Mouse (Mus musculus): Measurements from ENCODE around the gene Cilp2. TPM values are rescaled to one million over a fixed set of nuclear protein-coding genes. Genes with fewer than 3 reads are reported as not detected.

The Cilp2 gene
- total RNA-seq, 2 experiments from 2014 or later, result 1.2 to 1.3 TPM

DNA sequence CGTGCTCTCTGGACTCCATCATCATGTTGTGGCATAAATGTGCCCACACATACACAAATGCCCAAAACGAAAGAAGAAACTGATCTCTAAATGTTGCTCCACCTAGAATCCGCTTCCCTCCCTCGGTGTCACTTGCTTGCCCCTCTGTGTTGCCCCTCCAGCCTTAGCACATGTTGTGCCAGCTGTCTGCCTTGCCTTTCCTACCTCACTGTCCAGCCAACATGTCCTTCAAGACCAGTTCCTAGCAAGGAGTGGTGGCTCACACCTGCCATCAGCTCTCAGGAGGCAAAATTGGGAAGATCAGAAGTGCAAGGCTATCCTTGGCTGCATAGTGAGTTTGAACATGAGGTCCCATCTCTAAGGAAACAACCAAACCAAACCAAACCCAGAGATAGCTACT is 10.1 kb downstream of the Cilp2 start:
- no peak for DNase-seq
- intact Hi-C loops (cut with DNase I), result no loop called here

- intact Hi-C loops (cut with DNase I), result no loop called here
- DNase-seq, result no peak
Measured at GRCm38 (mm10) chr8:69876967-69877366, 10.5 kb downstream of the Cilp2 start.

- DNase-seq, result no peak
- intact Hi-C loops (cut with DNase I), result no loop called here
Measured at GRCm38 (mm10) chr8:69876097-69876496, 11.4 kb downstream of the Cilp2 start.

- intact Hi-C loops (cut with DNase I), result loop anchor here (1.0 to 5.0 kb wide), 3 partner anchors 39 to 292 kb away; partner anchors contain the start of gene Zfp868
- no peak for DNase-seq
Measured at GRCm38 (mm10) chr8:69874654-69875053, 12.8 kb downstream of the Cilp2 start.

DNA sequence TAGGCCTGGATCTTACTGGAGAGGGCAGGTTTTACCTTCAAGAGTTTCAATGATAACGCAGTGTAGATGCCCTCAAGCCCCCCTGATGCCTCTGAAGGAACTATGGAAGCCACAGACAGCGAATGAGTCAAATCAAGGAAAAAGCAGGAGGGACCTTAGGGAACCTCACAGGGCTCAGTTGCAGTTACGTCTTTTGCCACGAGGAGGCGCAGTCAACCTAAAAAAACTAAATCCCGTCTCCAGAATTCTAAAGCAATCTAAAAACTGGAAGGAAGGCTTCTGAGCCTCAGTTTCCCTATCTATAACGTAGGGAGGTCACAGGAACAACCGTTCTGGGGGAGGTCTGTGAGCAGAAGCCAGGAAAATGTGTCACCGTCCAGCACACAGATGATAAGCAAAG is 13.3 kb downstream of the Cilp2 start:
- DNase-seq, result peak; percentile 69 to 84

DNA sequence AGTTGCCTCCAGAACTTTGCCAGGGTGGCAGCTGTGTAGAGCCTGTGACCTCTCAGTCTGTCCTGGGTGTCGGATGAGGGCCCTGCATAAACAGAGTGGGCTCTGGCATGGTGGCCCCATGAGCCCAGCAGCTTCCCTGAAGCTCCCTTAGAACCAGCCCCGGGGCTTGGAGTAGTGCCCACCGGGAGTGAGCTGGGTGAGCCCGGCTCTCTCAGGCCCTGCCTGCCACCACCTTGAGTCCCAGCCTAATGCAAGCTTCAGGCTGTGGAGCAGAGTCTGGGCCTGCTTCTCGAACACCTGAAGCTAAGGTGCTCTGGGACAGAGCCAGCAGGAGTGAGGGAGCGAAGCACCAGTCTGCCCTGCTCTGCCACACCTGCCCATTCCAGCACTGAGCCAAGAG is 16.6 kb downstream of the Cilp2 start:
- intact Hi-C loops (cut with DNase I), result loop anchor here (5.0 kb wide), 1 partner anchor 244 kb away; the partner anchor contains the start of gene Zfp868
- no peak for DNase-seq

More for the DNA sequence above, 13.3 kb downstream of the Cilp2 start:
- intact Hi-C loops (cut with DNase I), result loop anchor here (1.0 to 5.0 kb wide), 3 partner anchors 39 to 293 kb away; partner anchors contain the start of gene Zfp868

DNA sequence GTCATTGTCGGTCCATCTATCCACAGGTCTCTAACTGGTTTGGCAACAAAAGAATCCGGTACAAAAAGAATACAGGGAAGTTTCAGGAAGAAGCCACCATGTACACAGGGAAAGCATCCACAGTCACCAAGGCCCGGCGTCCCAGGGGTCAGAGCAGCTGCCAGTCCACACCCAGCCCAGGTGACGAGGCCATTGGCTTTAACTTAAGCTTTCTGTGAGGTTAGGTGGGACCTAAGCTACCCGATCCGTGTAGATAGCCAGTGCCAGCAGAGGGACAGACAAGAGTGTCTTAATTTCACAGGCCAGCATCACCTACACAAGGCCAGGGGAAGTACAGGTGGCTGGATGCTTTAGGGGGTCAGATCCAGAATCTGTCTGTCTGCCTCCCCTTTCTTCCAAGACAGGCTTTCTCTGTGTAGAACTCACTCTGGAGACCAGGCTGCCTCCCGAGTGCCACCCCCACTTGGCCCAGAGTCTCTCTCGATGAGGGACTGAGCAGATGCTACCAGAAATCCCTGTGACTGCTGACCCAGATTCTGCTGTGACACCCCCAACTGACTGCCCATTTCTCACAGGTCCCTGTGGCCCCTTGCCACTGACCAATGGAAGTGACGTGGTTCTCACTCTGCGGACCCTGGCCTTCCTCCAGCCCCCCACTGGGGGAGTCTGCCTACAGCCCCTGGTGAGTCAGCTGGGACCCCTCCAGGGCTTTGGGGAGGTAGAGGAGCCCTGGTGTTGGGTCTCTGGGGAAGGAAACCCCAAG is 17.3 kb downstream of the Cilp2 start:
- intact Hi-C loops (cut with DNase I), result loop anchor here (5.0 kb wide), 1 partner anchor 243 kb away; the partner anchor contains the start of gene Zfp868
- DNase-seq, result no peak

DNA sequence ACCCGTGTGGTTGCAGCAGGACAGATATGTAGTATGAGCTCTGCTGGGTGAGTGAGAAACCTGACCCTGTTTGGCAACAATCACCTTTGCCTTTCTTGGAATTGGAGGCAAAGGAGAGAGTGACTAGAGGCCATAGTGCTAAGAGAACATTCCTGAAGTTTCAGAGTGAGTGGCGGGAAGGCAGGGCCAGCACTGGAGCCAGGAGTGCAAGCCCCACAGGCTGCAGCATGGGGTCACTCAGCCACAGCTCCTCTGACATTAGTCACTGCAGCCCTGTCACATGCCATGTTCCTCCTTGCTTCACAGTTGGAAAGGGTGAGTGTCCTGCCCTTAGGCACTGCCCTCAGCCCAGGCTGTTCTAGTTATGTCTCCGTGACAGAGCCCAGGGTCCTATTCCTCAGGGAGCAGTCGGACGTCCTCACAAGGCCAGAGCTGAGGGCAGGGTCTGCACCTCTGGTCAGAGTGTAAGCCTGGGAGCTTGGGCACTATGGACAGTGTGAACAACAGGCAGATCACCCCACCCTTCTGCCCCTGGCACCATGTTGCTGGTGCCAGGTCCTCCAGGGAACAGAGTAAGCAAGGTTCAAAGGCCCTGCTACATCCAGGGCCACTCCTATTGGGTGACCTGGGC is 19.7 kb downstream of the Cilp2 start:
- peak in 1 of 2 experiments; percentile 20 for DNase-seq

DNA sequence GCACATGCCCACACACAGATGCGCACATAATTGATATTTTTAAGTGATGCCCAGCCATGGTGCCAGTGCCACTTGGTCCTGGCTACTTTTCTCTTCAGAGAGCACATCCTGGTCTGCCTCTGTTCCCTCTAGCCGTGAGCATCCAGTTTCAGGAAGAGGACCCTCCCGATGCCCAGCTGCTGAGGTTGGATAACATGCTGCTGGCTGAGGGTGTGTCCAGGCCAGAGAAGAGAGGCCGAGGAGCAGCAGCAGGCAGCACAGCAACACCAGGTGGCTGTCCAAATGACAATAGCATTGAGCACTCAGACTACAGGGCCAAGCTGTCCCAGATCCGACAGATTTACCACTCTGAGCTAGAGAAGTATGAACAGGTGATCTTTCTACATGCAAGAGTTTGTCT is 23.3 kb downstream of the Cilp2 start:
- intact Hi-C loops (cut with DNase I), result no loop called here
- no peak for DNase-seq

More for the DNA sequence above, 19.7 kb downstream of the Cilp2 start:
- intact Hi-C loops (cut with DNase I), result no loop called here

- no peak for DNase-seq
- intact Hi-C loops (cut with DNase I), result loop anchor here (2.0 kb wide), 1 partner anchor 27 kb away; no protein-coding TSS in a partner anchor
Measured at GRCm38 (mm10) chr8:69863387-69864020, 24.0 kb downstream of the Cilp2 start.

DNA sequence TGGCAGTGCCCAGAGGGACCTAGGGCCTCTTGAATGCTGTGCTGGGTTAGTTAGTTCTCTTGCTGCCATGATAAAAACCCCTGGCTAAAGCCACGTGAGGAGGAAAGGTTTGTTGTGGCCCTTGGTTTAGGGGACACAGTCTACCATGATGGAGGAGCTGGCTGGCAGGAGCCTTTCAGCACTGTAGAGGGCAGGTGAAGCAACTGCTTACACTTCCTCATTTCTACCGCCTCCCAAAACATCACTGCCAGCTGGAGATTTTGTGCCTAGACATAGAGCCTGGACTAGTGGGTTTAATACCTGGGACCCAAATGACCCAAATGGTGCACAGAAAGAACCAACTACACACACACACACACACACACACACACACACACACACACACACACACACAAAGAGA is 26.2 kb downstream of the Cilp2 start:
- intact Hi-C loops (cut with DNase I), result no loop called here
- no peak for DNase-seq

GRCm38 (mm10) chr8:69860807-69861206 is 26.7 kb downstream of the Cilp2 start:
- DNase-seq, result no peak
- intact Hi-C loops (cut with DNase I), result no loop called here

DNA sequence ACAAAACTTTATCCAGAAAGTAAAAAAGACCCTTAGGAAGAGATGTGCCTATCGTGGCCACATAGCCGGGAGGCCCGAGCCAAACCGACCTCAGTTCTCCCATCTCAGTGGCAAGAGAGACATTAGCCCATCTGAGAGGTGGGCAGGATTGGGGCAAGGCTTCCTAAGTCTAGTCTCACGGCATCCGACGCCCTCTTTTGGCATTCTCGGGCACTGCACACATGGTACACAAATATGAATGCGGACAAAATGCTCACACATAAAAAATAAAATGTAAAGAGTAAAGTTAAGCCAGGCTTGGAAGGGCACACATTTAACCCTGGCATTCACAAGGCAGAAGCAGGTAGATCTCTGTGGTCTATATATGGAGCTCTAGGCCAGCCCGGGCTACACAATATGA is 33.6 kb downstream of the Cilp2 start:
- intact Hi-C loops (cut with DNase I), result no loop called here
- no peak for DNase-seq

GRCm38 (mm10) chr8:69850926-69851506 is 36.5 kb downstream of the Cilp2 start:
- DNase-seq, result no peak
- intact Hi-C loops (cut with DNase I), result no loop called here

DNA sequence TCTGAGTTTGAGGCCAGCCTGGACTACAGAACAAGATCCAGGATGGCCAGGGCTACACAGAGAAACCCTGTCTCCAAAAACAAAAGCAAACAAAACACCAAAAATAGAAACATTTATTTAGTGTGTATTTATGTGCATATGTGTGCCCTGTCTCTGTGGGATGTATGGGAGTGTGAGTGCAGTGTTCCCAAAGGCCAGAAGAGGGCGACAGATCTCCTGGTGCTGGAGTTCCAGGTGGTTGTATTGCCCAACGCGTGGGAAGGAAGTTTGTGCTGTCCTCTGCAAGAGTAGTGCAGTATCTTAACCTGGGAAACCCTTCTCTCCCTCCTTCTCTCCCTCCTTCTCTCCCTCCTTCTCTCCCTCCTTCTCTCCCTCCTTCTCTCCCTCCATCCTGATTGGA is 37.6 kb downstream of the Cilp2 start:
- intact Hi-C loops (cut with DNase I), result no loop called here
- DNase-seq, result no peak

DNA sequence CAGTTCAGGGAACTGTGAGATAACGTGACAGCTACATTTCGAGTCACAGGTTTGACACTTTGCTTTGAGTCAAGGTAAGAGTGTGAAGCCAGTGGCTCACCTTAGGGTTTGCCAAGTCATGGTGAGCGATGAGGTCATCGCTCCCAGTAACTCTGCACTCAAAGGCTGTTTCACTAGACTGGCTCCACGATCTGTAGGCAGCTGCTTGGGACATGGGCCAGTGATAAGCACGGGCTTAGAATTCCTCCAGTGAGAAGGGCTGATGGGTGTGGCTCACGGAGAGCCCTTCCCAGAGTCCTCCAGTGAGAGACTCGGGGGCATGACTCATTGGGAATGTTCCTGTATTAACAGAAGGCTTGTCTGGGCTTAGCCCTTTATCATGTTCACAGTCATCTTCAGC is 38.5 kb downstream of the Cilp2 start:
- peak; percentile 77 for DNase-seq
- intact Hi-C loops (cut with DNase I), result no loop called here

- intact Hi-C loops (cut with DNase I), result no loop called here
- no peak for DNase-seq
Measured at GRCm38 (mm10) chr8:69847167-69848065, 40.1 kb downstream of the Cilp2 start.

DNA sequence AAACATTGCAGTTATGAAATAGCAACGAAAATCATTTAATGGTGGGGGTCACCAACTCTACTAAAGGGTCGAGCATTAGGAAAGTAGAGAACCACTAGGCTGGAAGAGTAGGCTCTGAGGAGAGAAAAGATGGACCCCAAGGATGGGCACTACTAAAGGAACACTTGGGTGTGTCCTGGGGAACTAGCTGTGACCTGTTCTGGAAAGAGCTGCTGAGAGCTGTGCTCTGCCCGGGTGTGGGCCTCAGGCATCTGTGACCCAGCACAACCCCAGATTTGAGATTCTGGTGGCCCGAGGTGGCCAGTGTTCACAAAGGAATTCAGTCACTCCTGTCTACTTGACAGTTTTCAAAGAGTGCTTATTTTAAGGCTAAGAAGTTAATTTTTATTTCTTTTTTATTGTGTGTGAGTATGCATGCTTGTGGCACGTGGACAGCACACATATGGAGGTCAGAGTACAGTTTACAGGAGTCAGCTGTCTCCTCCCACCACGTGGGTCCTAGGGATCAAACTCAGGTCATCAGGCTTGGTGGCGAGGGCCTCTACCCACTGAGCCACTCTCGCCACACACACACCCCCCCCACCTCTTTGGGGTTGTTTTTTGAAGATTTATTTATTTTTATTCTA is 50.3 kb downstream of the Cilp2 start:
- intact Hi-C loops (cut with DNase I), result loop anchor here (2.0 kb wide), 1 partner anchor 26 kb away; no protein-coding TSS in a partner anchor
- DNase-seq, result no peak

- intact Hi-C loops (cut with DNase I), result no loop called here
- DNase-seq, result peak; percentile 86 to 87
Measured at GRCm38 (mm10) chr8:69832298-69832853, 55.1 kb downstream of the Cilp2 start, which contains the start of gene Pbx4. TSS of gene Pbx4 (plus strand) at chr8:69832491.
